Mouse (Mus musculus) heart, adult 8-10 months (tissue): ENCODE results near the gene Entpd1. TPM values are rescaled to one million over a fixed set of nuclear protein-coding genes. Genes with fewer than 3 reads are reported as not detected.
"Not testable (repeated sequence)": the region's sequence is repeated elsewhere in the genome, so short reads cannot be mapped to it uniquely, and the experiment has no call there.

Experiments used
- DNase-seq: peaks from one replicate; pipeline ENCODE4 v3.0.0; 2022; ENCODE audit warnings: low spot score
- total RNA-seq, 4 experiments: library from RNA; stranded (reverse); gene quantifications; 2 replicates each; pipeline ENCODE4 v1.2.4; 2022

The Entpd1 gene
- total RNA-seq, result 10 to 100 TPM; 17.5 to 21.0 (median 19.8) TPM

DNA sequence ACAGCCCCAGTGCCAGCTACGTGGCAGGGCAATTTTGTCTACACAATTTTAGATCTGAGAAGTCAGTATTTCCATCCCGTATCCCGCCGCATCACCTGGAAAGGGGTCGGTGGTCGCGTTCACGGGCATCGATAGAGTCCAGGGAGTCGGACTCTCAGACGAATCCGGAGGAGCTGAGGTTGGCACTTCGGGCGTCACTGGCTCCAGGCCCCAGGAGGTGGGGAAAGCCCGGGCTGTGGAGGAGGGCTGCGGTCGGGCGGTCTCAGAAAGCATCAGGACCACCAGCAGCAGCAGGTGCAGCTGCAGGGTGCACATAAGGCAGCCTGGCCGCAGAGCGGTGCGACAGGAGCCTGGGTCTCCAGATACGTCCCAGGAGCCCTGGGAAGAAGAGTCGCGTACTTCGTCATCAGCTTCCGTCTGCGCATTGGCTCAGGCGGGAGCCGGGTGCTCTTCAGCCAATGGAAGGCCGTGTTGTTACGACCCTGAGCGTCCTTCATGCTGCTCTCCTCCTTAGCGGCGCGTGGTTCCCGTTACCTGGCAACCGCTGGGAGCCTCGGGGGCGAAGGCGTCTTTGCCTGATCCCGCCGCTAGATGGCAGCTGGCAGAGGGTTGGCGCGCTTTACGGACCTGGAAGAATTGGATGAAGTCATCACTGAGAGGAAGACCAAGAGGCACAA, at the start of gene Entpd1, which contains the start of gene Tctn3:
Gene Entpd1, plus strand, starts transcription at position 537 of the 677 bp plus-strand sequence.
Gene Tctn3, minus strand, starts transcription at position 404 of the 677 bp plus-strand sequence.
- peak; percentile 96 for DNase-seq

GRCm38 (mm10) chr19:40563880-40564645, 48.1 kb upstream of the Entpd1 start:
- no peak for DNase-seq

GRCm38 (mm10) chr19:40567616-40568015, 44.5 kb upstream of the Entpd1 start:
- DNase-seq, result no peak

GRCm38 (mm10) chr19:40570726-40571125, 41.4 kb upstream of the Entpd1 start:
- DNase-seq, result peak; percentile 33

DNA sequence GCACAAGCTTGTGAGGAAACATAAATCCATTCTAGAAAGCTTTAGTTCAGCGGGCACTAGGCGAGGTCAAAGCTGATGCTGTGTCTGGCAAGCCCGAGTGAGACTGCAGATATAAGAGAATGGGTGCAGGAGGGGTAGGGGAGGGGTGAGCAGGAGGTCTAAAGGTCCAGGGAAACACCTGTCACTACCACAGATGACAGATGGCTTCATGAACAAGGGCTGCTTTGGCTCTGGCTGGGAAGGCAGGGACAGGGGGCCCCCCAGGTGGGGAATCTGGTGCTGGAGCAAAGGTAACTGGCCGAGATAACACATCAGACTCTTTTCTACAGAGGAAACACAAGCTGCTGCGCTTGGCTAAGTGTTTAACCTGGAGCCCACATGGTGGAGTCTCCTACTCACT, 36.7 kb upstream of the Entpd1 start:
- no peak for DNase-seq

GRCm38 (mm10) chr19:40580902-40581301, 31.3 kb upstream of the Entpd1 start:
- no peak for DNase-seq

GRCm38 (mm10) chr19:40581662-40582061, 30.5 kb upstream of the Entpd1 start:
- no peak for DNase-seq

- DNase-seq, result no peak
These were observed 25.3 kb upstream of the Entpd1 start for GRCm38 (mm10) chr19:40586908-40587307.

GRCm38 (mm10) chr19:40587491-40588292, 24.5 kb upstream of the Entpd1 start:
- DNase-seq, result no peak

GRCm38 (mm10) chr19:40588293-40588654, 23.9 kb upstream of the Entpd1 start, which contains the start of gene Aldh18a1:
Aldh18a1 (minus strand) TSS chr19:40588463.
- peak; percentile 89 for DNase-seq

GRCm38 (mm10) chr19:40588847-40589529, 23.2 kb upstream of the Entpd1 start:
- DNase-seq, result peak; percentile 86

- no peak for DNase-seq
These were observed 22.7 kb upstream of the Entpd1 start for GRCm38 (mm10) chr19:40589530-40589880.

DNA sequence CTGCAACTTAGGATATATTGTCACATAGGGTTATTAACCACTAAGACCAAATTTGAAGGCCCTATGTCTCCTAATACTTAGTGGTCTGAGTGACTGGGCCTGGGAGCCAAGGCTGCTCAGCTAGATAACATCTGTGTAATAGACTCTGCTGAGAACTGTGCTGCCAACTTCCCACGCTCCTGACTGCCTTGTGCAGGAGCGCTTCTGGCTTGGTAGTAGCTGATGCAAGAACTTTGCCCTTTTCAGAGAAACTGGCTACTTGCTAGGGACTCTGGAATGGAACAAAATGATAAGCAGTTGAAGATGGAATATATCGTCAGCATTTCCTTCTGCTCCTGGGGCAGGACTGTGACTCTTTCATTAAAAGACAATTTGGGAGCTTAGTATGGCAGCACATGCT, 16.9 kb upstream of the Entpd1 start:
- no peak for DNase-seq

GRCm38 (mm10) chr19:40595831-40596230, 16.3 kb upstream of the Entpd1 start:
- DNase-seq, result no peak

- not testable (repeated sequence) for DNase-seq
These were observed 11.3 kb upstream of the Entpd1 start for GRCm38 (mm10) chr19:40600846-40601245.

DNA sequence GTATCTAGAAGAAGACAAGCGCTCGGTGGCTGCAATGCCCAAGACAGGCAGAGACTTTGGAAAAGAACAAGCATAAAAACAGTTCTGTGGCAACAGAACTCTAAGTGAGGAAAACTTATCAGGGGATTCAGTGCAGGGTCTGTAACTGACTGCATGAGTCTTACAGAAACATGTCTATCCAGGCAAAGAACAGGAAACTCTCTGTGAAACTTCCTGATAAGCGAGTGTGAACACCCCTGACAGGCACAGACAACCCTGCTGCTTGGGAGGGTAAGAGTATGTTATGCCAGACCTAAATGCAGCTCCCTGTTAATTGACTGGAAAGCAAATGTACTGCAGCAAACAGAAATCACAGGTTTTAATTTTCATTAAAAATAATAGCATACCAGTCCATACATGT, 10.3 kb upstream of the Entpd1 start:
- no peak for DNase-seq

GRCm38 (mm10) chr19:40605189-40605588, 7.0 kb upstream of the Entpd1 start:
- no peak for DNase-seq

- DNase-seq, result no peak
These were observed 4.5 kb upstream of the Entpd1 start for GRCm38 (mm10) chr19:40607676-40608075.

- DNase-seq, result no peak
These were observed 2.6 kb downstream of the Entpd1 start for GRCm38 (mm10) chr19:40614811-40615210.

- DNase-seq, result no peak
These were observed 3.9 kb downstream of the Entpd1 start for GRCm38 (mm10) chr19:40616021-40616420.

- not testable (repeated sequence) for DNase-seq
These were observed 9.4 kb downstream of the Entpd1 start for GRCm38 (mm10) chr19:40621616-40622015.

- no peak for DNase-seq
These were observed 13.8 kb downstream of the Entpd1 start for GRCm38 (mm10) chr19:40625935-40626334.
